Mouse (Mus musculus): ENCODE results near the gene Ppp1r14b. TPM values are rescaled to one million over a fixed set of nuclear protein-coding genes. Genes with fewer than 3 reads are reported as not detected.

The Ppp1r14b gene
- total RNA-seq, 2 experiments from 2014 or later = 0.91 to 59.1 TPM

Other genes starting within 250 kb of the Ppp1r14b start
- 0.72 TPM in 1 of 2 replicates, not detected in the other for gene Rps6ka4, start 134.3 kb upstream of the Ppp1r14b start, total RNA-seq (2015; ENCODE audit: low replicate concordance)
- 1.2 and 1.5 TPM in 2 replicates for gene Rps6ka4, start 134.3 kb upstream of the Ppp1r14b start, total RNA-seq (2017; ENCODE audit: low replicate concordance)
- 4.2 and 9.4 TPM in 2 replicates for gene Ccdc88b, start 116.8 kb upstream of the Ppp1r14b start, total RNA-seq (2015; ENCODE audit: low replicate concordance)
- gene Ccdc88b, start 116.8 kb upstream of the Ppp1r14b start, total RNA-seq (2017; ENCODE audit: low replicate concordance) = 6.4 and 12.1 TPM in 2 replicates
- gene Trmt112, start 65.3 kb upstream of the Ppp1r14b start, total RNA-seq (2015; ENCODE audit: low replicate concordance) = 30.6 and 44.0 TPM in 2 replicates
- gene Trmt112, start 65.3 kb upstream of the Ppp1r14b start, total RNA-seq (2017; ENCODE audit: low replicate concordance) = 20.2 and 33.6 TPM in 2 replicates
- gene Prdx5, start 64.9 kb upstream of the Ppp1r14b start, total RNA-seq (2015; ENCODE audit: low replicate concordance) = 130 and 145 TPM in 2 replicates
- gene Prdx5, start 64.9 kb upstream of the Ppp1r14b start, total RNA-seq (2017; ENCODE audit: low replicate concordance) = 101 and 126 TPM in 2 replicates
- gene Esrra, start 53.2 kb upstream of the Ppp1r14b start, total RNA-seq (2015; ENCODE audit: low replicate concordance) = 2.9 and 3.4 TPM in 2 replicates
- gene Esrra, start 53.2 kb upstream of the Ppp1r14b start, total RNA-seq (2017; ENCODE audit: low replicate concordance) = 0.61 and 2.7 TPM in 2 replicates
- gene Catsperz, start 49.6 kb upstream of the Ppp1r14b start, total RNA-seq (2015; ENCODE audit: low replicate concordance) = not detected in 2 replicates
- not detected in 2 replicates for gene Catsperz, start 49.6 kb upstream of the Ppp1r14b start, total RNA-seq (2017; ENCODE audit: low replicate concordance)
- not detected in 2 replicates for gene Kcnk4, start 40.5 kb upstream of the Ppp1r14b start, total RNA-seq (2015; ENCODE audit: low replicate concordance)
- not detected in 2 replicates for gene Kcnk4, start 40.5 kb upstream of the Ppp1r14b start, total RNA-seq (2017; ENCODE audit: low replicate concordance)
- gene Bad, start 33.1 kb upstream of the Ppp1r14b start, total RNA-seq (2015; ENCODE audit: low replicate concordance) = 2.9 and 5.0 TPM in 2 replicates
- gene Bad, start 33.1 kb upstream of the Ppp1r14b start, total RNA-seq (2017; ENCODE audit: low replicate concordance) = 6.3 and 10.9 TPM in 2 replicates
- gene Gpr137, start 32.5 kb upstream of the Ppp1r14b start, total RNA-seq (2015; ENCODE audit: low replicate concordance) = 2.9 TPM in 2 replicates
- 2.8 TPM in 1 of 2 replicates, not detected in the other for gene Gpr137, start 32.5 kb upstream of the Ppp1r14b start, total RNA-seq (2017; ENCODE audit: low replicate concordance)
- 1.4 and 1.7 TPM in 2 replicates for gene Plcb3, start 1.5 kb downstream of the Ppp1r14b start, total RNA-seq (2015; ENCODE audit: low replicate concordance)
- gene Plcb3, start 1.5 kb downstream of the Ppp1r14b start, total RNA-seq (2017; ENCODE audit: low replicate concordance) = 0.68 and 1.8 TPM in 2 replicates
- gene Fkbp2, start 5.5 kb downstream of the Ppp1r14b start, total RNA-seq (2015; ENCODE audit: low replicate concordance) = 38.1 and 93.3 TPM in 2 replicates
- gene Fkbp2, start 5.5 kb downstream of the Ppp1r14b start, total RNA-seq (2017; ENCODE audit: low replicate concordance) = 31.0 and 34.9 TPM in 2 replicates
- 13.7 and 22.2 TPM in 2 replicates for gene Vegfb, start 12.7 kb downstream of the Ppp1r14b start, total RNA-seq (2015; ENCODE audit: low replicate concordance)
- gene Vegfb, start 12.7 kb downstream of the Ppp1r14b start, total RNA-seq (2017; ENCODE audit: low replicate concordance) = 0.98 and 4.1 TPM in 2 replicates
- gene Dnajc4, start 17.6 kb downstream of the Ppp1r14b start, total RNA-seq (2015; ENCODE audit: low replicate concordance) = 11.5 TPM in 1 of 2 replicates, not detected in the other
- 2.2 and 2.6 TPM in 2 replicates for gene Dnajc4, start 17.6 kb downstream of the Ppp1r14b start, total RNA-seq (2017; ENCODE audit: low replicate concordance)
- 4.2 and 10.1 TPM in 2 replicates for gene Nudt22, start 21.1 kb downstream of the Ppp1r14b start, total RNA-seq (2015; ENCODE audit: low replicate concordance)
- 0.26 and 3.9 TPM in 2 replicates for gene Nudt22, start 21.1 kb downstream of the Ppp1r14b start, total RNA-seq (2017; ENCODE audit: low replicate concordance)
- gene Trpt1, start 21.2 kb downstream of the Ppp1r14b start, total RNA-seq (2015; ENCODE audit: low replicate concordance) = not detected in 2 replicates
- gene Trpt1, start 21.2 kb downstream of the Ppp1r14b start, total RNA-seq (2017; ENCODE audit: low replicate concordance) = not detected in 2 replicates
- 30.6 and 38.6 TPM in 2 replicates for gene Fermt3, start 44.5 kb downstream of the Ppp1r14b start, total RNA-seq (2015; ENCODE audit: low replicate concordance)
- gene Fermt3, start 44.5 kb downstream of the Ppp1r14b start, total RNA-seq (2017; ENCODE audit: low replicate concordance) = 63.9 and 69.1 TPM in 2 replicates
- gene Stip1, start 65.0 kb downstream of the Ppp1r14b start, total RNA-seq (2015; ENCODE audit: low replicate concordance) = 59.5 and 78.6 TPM in 2 replicates
- gene Stip1, start 65.0 kb downstream of the Ppp1r14b start, total RNA-seq (2017; ENCODE audit: low replicate concordance) = 48.1 and 60.8 TPM in 2 replicates
- not detected in 2 replicates for gene Macrod1, start 81.8 kb downstream of the Ppp1r14b start, total RNA-seq (2015; ENCODE audit: low replicate concordance)
- gene Macrod1, start 81.8 kb downstream of the Ppp1r14b start, total RNA-seq (2017; ENCODE audit: low replicate concordance) = 0.53 and 1.2 TPM in 2 replicates
- not detected in 2 replicates for gene Flrt1, start 130.8 kb downstream of the Ppp1r14b start, total RNA-seq (2015; ENCODE audit: low replicate concordance)
- not detected in 2 replicates for gene Flrt1, start 130.8 kb downstream of the Ppp1r14b start, total RNA-seq (2017; ENCODE audit: low replicate concordance)
- 17.3 and 25.6 TPM in 2 replicates for gene Otub1, start 231.3 kb downstream of the Ppp1r14b start, total RNA-seq (2015; ENCODE audit: low replicate concordance)
- 8.2 and 10.0 TPM in 2 replicates for gene Otub1, start 231.3 kb downstream of the Ppp1r14b start, total RNA-seq (2017; ENCODE audit: low replicate concordance)
- gene Cox8a, start 242.6 kb downstream of the Ppp1r14b start, total RNA-seq (2015; ENCODE audit: low replicate concordance) = 226 and 267 TPM in 2 replicates
- 106 and 241 TPM in 2 replicates for gene Cox8a, start 242.6 kb downstream of the Ppp1r14b start, total RNA-seq (2017; ENCODE audit: low replicate concordance)

Data from erythroid progenitor cell, adult 5-6 weeks (primary cell).